Mouse (Mus musculus): Measurements from ENCODE around the gene Ubqln1. TPM values are rescaled to one million over a fixed set of nuclear protein-coding genes. Genes with fewer than 3 reads are reported as not detected.
A peak's percentile ranks its signal among the peaks of the same experiment; 100 is the strongest.

The Ubqln1 gene
- polyA plus RNA-seq, 1 experiment, result 161 TPM

DNA sequence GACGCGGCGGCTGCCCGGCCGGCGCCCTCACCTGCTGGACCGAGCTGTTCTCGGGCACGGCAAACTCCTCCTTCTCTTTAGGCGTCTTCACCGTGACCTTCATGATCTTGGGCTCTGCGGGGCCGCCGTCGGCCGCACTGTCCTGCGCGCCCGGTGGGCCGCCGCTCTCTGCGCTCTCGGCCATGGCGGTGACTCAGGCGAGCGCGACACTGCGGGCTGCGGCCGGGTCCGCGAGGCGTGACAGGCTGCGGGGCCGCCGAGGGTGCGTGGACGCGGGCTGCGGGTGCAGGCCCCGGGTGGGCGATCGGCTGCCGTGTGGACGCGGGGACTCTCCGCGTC lies 231 bp downstream of the Ubqln1 start:
- Histone ChIP-seq H3K4me1 (replicated peaks; ENCODE audit: control insufficient read depth, insufficient read depth, low read length) (peaks cover 8% of the 10 kb centered on the region), H3K27me3 (ENCODE audit: control insufficient read depth, insufficient read depth, low read length) (no peaks in the 10 kb centered on the region), H3K27ac (ENCODE audit: control insufficient read depth, insufficient read depth, low read length) (no peak overlapping the region), H3K36me3 (ENCODE audit: control insufficient read depth, insufficient read depth, low read length) (no peaks in the 10 kb centered on the region), H3K4me3 (ENCODE audit: control insufficient read depth, insufficient read depth, low read length) (peak overlapping the region; percentile 87)
- under 1% methylated on average over 48 of the region's 48 CpGs for WGBS
- DNase-seq, result no peak
- TF ChIP-seq CTCF (IDR thresholded peaks at IDR 0.05; ENCODE audit: borderline replicate concordance, control insufficient read depth, extremely low read depth, insufficient read depth, low read length, poor library complexity), result no peak
- no peak for TF ChIP-seq POLR2A (IDR thresholded peaks at IDR 0.05; ENCODE audit: control insufficient read depth, extremely low read depth, insufficient read depth, low read length, poor library complexity)

DNA sequence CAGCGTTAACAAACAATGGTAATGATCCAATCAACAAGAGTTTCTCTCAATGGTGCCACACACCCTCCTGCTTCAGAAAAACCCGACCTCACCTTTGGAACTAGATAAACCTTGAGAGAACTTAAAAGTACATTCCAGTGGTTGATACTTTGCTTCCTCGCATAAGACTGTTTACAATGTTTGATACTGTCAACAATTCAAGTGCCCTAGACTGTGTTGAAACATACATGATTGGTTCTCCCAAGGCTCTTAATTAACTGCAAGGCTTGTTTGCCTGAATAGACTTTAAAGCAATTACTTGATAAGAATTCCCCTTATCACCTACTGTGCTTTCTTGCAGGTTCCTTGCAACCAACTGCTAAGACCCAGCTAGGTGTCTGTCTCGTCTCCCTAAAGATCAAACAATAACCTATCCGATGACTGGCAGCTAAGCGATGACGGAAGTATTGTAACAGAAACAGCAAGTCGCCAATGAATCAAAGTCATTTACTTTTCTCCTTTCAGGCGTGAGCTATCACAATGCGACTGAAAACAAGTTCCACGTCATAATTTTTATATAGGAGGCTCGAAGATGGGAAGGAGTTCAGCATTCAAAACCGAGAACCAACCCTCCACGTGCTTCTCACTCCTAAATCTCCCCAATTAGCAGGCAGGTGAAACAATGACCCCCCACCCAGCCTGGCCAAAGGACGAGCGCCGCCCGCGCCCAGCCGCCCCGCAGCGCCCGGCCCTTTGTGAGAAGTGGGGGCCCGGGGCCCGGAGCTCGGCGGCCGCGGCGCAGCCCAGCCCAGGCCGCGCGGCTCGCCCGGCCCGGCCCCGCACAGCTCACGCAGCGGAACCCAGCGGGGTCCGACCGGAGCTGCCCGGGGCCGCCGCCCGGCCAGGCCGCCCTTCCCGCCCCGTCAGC lies 854 bp downstream of the Ubqln1 start:
- Histone ChIP-seq H3K27ac (ENCODE audit: control insufficient read depth, insufficient read depth, low read length) (peak overlapping the region; percentile 36), H3K36me3 (ENCODE audit: control insufficient read depth, insufficient read depth, low read length) (no peaks in the 10 kb centered on the region), H3K4me1 (replicated peaks; ENCODE audit: control insufficient read depth, insufficient read depth, low read length) (peaks cover 8% of the 10 kb centered on the region), H3K27me3 (ENCODE audit: control insufficient read depth, insufficient read depth, low read length) (no peaks in the 10 kb centered on the region), H3K4me3 (ENCODE audit: control insufficient read depth, insufficient read depth, low read length) (peak overlapping the region; percentile 87)
- 5% methylated on average over 49 of the region's 49 CpGs for WGBS
- peak; percentile 15 for DNase-seq
- TF ChIP-seq CTCF (IDR thresholded peaks at IDR 0.05; ENCODE audit: borderline replicate concordance, control insufficient read depth, extremely low read depth, insufficient read depth, low read length, poor library complexity) (no peak), POLR2A (IDR thresholded peaks at IDR 0.05; ENCODE audit: control insufficient read depth, extremely low read depth, insufficient read depth, low read length, poor library complexity) (no peak)

DNA sequence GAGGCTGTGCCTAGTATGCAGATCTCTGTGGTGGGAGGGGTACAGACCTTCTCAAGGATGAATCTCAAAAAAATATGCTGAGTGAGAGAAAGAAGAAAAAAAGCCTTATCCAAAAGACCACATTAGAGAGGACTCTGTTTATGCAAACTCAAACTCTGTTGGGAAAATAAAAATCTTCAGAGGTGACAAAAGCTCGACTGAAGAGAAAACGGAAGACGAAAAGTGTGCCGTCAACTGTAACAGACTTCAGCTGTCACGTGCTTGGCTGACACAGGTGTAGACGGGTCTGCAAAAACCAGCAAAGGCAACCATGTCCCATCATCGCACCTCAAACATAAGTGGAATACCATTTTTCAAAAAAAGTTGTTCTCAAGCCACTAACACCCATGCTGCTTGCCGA lies 1.7 kb downstream of the Ubqln1 start:
- peak; percentile 16 for DNase-seq
- H3K4me3 ChIP-seq (ENCODE audit: control insufficient read depth, insufficient read depth, low read length), result no peak overlapping the region
- H3K27ac ChIP-seq (ENCODE audit: control insufficient read depth, insufficient read depth, low read length), result no peak overlapping the region

DNA sequence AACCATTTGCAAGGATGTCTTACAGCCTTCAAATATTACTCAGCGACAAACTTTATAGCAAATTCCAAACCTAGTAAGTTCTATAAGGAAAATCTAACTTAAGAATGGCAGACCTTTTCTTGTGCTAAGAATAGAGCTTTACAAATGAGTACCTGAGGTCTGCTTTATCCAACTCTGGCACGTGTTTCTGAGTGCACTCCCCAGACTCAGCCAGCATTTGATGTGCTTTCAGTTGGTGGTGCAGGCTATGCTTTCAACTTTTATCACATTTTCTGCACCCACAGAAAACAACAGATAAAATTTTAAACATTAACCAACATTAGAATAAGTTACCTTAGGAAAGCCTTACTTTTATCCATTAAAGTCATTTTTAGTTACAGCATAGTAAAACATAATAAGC lies 2.9 kb downstream of the Ubqln1 start:
- peaks cover 8% of the 10 kb centered on the region for H3K4me1 ChIP-seq (replicated peaks; ENCODE audit: control insufficient read depth, insufficient read depth, low read length)
- H3K27me3 ChIP-seq (ENCODE audit: control insufficient read depth, insufficient read depth, low read length), result no peaks in the 10 kb centered on the region
- TF ChIP-seq POLR2A (IDR thresholded peaks at IDR 0.05; ENCODE audit: control insufficient read depth, extremely low read depth, insufficient read depth, low read length, poor library complexity), result no peak
- TF ChIP-seq CTCF (IDR thresholded peaks at IDR 0.05; ENCODE audit: borderline replicate concordance, control insufficient read depth, extremely low read depth, insufficient read depth, low read length, poor library complexity), result no peak
- no peak overlapping the region for H3K27ac ChIP-seq (ENCODE audit: control insufficient read depth, insufficient read depth, low read length)
- no peak for DNase-seq
- 73% methylated on average over 2 of the region's 2 CpGs for WGBS
- H3K36me3 ChIP-seq (ENCODE audit: control insufficient read depth, insufficient read depth, low read length), result no peaks in the 10 kb centered on the region
- no peak overlapping the region for H3K4me3 ChIP-seq (ENCODE audit: control insufficient read depth, insufficient read depth, low read length)

More for the DNA sequence above, 1.7 kb downstream of the Ubqln1 start:
- H3K36me3 ChIP-seq (ENCODE audit: control insufficient read depth, insufficient read depth, low read length), result no peaks in the 10 kb centered on the region
- peaks cover 8% of the 10 kb centered on the region for H3K4me1 ChIP-seq (replicated peaks; ENCODE audit: control insufficient read depth, insufficient read depth, low read length)
- no peaks in the 10 kb centered on the region for H3K27me3 ChIP-seq (ENCODE audit: control insufficient read depth, insufficient read depth, low read length)
- TF ChIP-seq CTCF (IDR thresholded peaks at IDR 0.05; ENCODE audit: borderline replicate concordance, control insufficient read depth, extremely low read depth, insufficient read depth, low read length, poor library complexity), result no peak
- TF ChIP-seq POLR2A (IDR thresholded peaks at IDR 0.05; ENCODE audit: control insufficient read depth, extremely low read depth, insufficient read depth, low read length, poor library complexity), result no peak
- 71% methylated on average over 8 of the region's 8 CpGs for WGBS

DNA sequence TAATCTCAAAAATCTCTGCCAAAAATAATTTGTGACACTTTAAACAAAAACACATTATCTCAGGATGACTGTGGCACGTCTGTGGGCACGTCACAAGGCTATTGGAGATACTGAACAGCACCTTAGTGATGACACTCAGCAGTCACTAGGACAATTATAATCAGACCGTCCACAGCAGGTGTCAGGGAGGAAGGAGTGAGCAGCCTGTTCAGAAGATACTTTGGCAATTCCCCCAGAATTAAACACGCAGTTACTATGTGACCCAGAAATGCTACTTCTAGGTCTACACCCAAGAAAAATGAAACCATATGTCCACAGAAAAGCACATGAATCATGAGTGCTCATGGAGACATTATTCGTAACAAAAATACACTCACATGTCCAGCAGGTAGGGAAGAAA lies 5.0 kb downstream of the Ubqln1 start:
- H3K4me1 ChIP-seq (replicated peaks; ENCODE audit: control insufficient read depth, insufficient read depth, low read length), result peaks cover 9% of the 10 kb centered on the region
- no peaks in the 10 kb centered on the region for H3K36me3 ChIP-seq (ENCODE audit: control insufficient read depth, insufficient read depth, low read length)
- 90% methylated on average over 5 of the region's 5 CpGs for WGBS

DNA sequence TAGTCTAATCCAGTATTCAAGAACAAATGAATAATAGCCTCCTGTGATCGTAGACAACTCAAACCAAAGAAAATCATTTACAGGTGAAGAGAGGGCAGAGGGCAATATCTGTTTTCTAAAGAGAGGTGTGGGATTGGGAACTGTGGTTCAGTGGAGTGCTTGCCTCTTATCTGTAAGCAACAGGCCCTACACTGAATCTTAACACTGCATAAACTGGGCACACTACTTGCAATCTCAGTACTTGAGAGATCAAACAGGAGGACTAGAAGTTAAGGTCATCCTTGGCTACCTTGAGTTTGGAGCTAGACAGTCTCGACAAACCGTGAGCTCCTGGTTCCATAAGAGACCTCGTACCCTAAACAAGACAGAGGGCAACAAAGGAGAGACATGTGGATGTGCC lies 9.4 kb downstream of the Ubqln1 start:
- peaks cover 10% of the 10 kb centered on the region for H3K4me1 ChIP-seq (replicated peaks; ENCODE audit: control insufficient read depth, insufficient read depth, low read length)
- no peak overlapping the region for H3K27ac ChIP-seq (ENCODE audit: control insufficient read depth, insufficient read depth, low read length)
- 97% methylated on average over 4 of the region's 4 CpGs for WGBS
- no peak overlapping the region for H3K4me3 ChIP-seq (ENCODE audit: control insufficient read depth, insufficient read depth, low read length)
- no peaks in the 10 kb centered on the region for H3K36me3 ChIP-seq (ENCODE audit: control insufficient read depth, insufficient read depth, low read length)
- no peak for TF ChIP-seq CTCF (IDR thresholded peaks at IDR 0.05; ENCODE audit: borderline replicate concordance, control insufficient read depth, extremely low read depth, insufficient read depth, low read length, poor library complexity)
- no peak for TF ChIP-seq POLR2A (IDR thresholded peaks at IDR 0.05; ENCODE audit: control insufficient read depth, extremely low read depth, insufficient read depth, low read length, poor library complexity)
- DNase-seq, result no peak
- no peaks in the 10 kb centered on the region for H3K27me3 ChIP-seq (ENCODE audit: control insufficient read depth, insufficient read depth, low read length)

More for the DNA sequence above, 5.0 kb downstream of the Ubqln1 start:
- H3K27ac ChIP-seq (ENCODE audit: control insufficient read depth, insufficient read depth, low read length), result no peak overlapping the region
- H3K27me3 ChIP-seq (ENCODE audit: control insufficient read depth, insufficient read depth, low read length), result no peaks in the 10 kb centered on the region
- DNase-seq, result no peak
- no peak overlapping the region for H3K4me3 ChIP-seq (ENCODE audit: control insufficient read depth, insufficient read depth, low read length)
- TF ChIP-seq POLR2A (IDR thresholded peaks at IDR 0.05; ENCODE audit: control insufficient read depth, extremely low read depth, insufficient read depth, low read length, poor library complexity), result no peak
- TF ChIP-seq CTCF (IDR thresholded peaks at IDR 0.05; ENCODE audit: borderline replicate concordance, control insufficient read depth, extremely low read depth, insufficient read depth, low read length, poor library complexity), result no peak
